Mouse (Mus musculus) lung, postnatal 4 days (tissue): Measurements from ENCODE around the gene Nme9.

Source experiments
- DNase-seq, 2 experiments: peaks; one replicate each; pipeline ENCODE4 v3.0.0; 2021

Gene Nme9

GRCm38 (mm10) chr9:99484632-99485031, 33.4 kb downstream of the Nme9 start:
- no peak for DNase-seq

- no peak for DNase-seq
These were observed 33.9 kb downstream of the Nme9 start for GRCm38 (mm10) chr9:99485144-99485543.

- no peak for DNase-seq
These were observed 35.9 kb downstream of the Nme9 start for GRCm38 (mm10) chr9:99487126-99487695.

- no peak for DNase-seq
These were observed 36.6 kb downstream of the Nme9 start for GRCm38 (mm10) chr9:99487841-99488240.

GRCm38 (mm10) chr9:99491050-99491449, 39.8 kb downstream of the Nme9 start:
- DNase-seq = no peak

GRCm38 (mm10) chr9:99492634-99493200, 41.4 kb downstream of the Nme9 start:
- no peak for DNase-seq

- no peak for DNase-seq
These were observed 48.1 kb downstream of the Nme9 start for GRCm38 (mm10) chr9:99499336-99499735.

- no peak for DNase-seq
These were observed 54.6 kb downstream of the Nme9 start for GRCm38 (mm10) chr9:99505875-99506274.
